Mouse (Mus musculus) T-helper 17 cell (primary cell): ENCODE data around the gene Pds5a.

Experiments
- in situ Hi-C, 2 experiments: fragments of 300-600 bp; cut with MboI, MseI; formaldehyde crosslinking; loops; 1 replicate in 1 of 2; 2 replicates in 1 of 2; pipeline ENCODE4 v1.15.1; 2025; ENCODE audit warnings: high pct_unique_total_duplicates in 2 of 2

Pds5a gene

DNA sequence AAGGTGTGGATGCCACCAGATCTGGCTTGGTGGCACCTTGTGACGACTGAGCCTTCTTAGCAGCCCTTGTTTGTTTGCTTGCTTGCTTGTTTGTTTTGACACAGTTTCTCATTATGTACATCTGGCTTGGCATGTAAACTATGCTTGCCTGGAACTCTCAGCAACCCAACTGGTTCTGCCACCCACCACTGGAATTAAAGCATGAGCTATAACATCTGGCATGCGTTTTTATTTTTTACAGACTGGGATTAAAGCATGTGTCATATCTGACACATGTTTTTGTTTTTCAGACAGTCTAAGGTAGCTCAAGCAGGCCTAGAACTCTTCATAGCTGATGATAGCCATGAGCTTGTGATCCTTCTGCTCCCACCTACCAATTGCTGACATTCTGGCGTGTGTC lies 119.5 kb downstream of the Pds5a start:
- in situ Hi-C loops = loop anchor here in 1 of 2 experiments (5.0 kb wide), 1 partner anchor 96 kb away; no protein-coding TSS in a partner anchor

DNA sequence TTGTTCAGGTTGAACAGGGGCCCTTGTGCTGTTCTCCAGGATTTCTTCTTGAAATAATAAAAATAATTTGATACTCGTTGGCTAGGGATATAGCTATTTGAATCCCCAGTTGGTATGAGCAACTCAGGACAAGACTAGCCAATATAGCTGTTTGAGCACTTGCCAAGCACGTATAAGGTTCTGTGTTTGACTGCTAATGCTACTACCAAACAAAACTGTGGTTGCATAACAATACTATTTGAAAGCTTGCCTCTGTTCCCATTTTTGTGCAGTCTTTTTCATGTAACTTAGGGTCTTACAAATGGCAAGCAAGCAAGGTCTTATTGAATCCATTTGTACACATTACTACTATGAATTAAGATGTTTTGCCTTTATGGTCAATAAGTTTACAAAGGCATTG lies 122.2 kb downstream of the Pds5a start:
- in situ Hi-C loops = loop anchor here in 1 of 2 experiments (5.0 kb wide), 1 partner anchor 94 kb away; no protein-coding TSS in a partner anchor

DNA sequence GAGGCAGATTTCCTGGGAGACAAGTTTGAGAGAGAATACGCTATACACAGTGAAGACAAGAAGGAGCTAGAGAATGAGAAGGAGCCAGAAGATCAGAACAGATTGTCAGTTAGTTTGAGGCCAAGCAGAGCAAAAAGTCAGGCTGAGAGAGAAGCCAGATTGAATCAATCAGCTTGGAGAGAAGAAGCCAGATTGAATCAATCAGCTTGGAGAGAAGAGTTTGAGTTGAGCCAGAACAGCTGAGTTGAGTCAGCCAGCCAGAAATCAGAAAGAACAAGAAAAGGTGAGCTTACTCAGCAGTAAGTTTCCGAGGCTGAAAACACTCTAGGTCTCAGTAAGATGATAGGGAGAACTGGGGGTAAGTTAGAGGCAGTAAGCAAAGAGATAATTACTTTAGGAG lies 123.2 kb downstream of the Pds5a start:
- in situ Hi-C loops = loop anchor here in 1 of 2 experiments (5.0 kb wide), 1 partner anchor 93 kb away; no protein-coding TSS in a partner anchor

DNA sequence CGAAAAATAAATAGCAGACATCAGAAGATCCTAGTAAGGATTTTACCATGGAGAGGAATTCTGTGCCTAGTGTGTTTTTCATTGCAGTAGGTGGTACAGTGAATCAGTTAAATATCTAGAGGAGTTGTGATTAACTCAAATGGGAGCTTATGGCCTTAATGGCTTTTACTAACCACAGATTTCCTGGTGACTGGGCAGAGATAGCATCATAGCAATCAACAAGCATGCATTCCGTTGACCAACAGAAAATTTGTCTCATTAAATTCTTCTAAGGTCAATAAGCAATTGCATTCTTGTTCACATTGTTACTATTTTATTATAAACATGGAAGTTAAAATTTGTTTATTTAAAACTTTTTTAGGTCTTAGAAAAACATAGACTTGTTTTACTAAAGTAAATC lies 132.6 kb downstream of the Pds5a start:
- in situ Hi-C loops = no loop called here

DNA sequence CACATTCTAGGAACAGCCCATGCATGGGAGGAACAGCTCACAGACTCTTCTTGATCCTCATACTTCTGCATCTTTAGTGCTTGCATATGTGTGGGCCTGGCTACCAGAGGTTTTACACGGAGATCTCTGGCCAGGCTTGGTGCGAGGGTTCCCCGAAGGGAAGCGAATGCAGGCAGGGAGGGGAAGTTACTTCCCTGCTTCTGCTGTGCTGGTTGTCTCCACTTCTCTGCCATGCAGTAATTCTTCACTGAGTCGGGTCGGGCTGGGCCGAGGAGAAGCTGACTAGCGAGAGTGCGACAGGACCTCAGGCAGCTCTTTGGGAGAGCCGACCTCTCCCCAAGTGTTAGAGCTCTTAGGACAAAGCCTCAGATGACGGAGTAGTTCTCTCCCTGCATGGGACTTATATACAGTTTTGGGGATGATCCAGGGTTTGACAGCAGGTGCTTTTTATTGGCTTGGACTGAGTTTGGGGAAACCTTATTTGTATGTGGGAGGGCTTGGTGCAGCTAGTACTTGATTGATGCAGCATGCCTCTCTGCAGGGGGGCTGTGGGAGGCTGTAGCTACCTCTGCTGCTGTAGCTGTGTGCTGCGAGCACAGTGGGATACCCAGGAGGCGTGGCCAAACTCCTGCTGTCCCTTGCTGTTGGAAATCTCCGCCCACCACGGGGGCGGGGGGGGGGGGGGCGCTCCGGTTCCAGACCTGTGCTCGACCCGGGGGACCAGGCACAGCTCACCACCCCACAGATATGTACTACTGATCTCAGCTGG lies 136.8 kb downstream of the Pds5a start:
- in situ Hi-C loops = no loop called here

DNA sequence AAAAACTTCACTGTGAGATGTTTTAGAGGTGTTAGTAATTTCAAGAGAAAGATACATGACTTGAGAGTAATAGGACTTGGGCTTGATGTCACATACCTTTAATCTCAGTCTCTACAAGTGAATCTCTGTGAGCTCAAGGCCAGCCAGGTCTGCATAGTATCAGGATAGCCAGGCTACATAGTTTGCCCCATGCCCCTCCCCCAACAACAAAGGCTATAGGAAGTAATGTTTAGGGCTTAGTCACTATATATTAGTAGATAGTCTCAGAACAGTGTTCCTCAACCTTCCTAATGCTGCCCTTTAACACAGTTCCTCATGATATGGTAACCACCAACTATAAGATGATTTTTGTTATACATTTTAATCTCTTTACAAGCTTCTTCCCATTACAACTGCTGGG lies 141.0 kb downstream of the Pds5a start:
- in situ Hi-C loops = no loop called here
